Mouse (Mus musculus): ENCODE measurements around the gene Xylt2.

DNA sequence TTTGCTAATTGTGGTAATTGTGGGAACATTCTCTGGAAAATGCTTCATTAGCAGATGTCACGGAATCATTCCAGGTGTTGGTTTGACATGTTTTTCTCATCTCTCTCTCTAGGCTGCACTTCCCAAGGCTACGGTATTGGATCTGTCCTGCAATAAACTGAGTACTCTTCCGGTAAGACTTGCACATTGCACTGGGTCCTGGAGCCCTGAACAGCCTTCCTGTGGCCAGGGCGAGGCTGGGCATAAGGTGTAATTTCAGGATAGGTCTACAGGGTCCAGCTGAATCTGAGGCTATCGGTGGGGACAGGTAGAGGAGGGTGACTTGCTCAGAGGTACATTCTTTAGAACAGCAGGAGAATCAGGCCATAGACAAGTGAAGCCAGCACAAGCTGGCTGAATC, 45.3 kb downstream of the Xylt2 start:
- no peak for TF ChIP-seq TAL1 (IDR thresholded peaks at IDR 0.05; ENCODE audit: low read length)
- TF ChIP-seq GATA1 (IDR thresholded peaks at IDR 0.05; ENCODE audit: low read length), result no peak

Measured in erythroblast, embryonic 14.5 days (primary cell).